Mouse (Mus musculus): ENCODE results near the gene Ccn2. TPM values are rescaled to one million over a fixed set of nuclear protein-coding genes. Genes with fewer than 3 reads are reported as not detected.
A peak's percentile ranks its signal among the peaks of the same experiment; 100 is the strongest.
"Not testable (repeated sequence)": the region's sequence is repeated elsewhere in the genome, so short reads cannot be mapped to it uniquely, and the experiment has no call there.

Gene Ccn2
- polyA plus RNA-seq, 1 experiment from 2014 or later, result 2.5 TPM

DNA sequence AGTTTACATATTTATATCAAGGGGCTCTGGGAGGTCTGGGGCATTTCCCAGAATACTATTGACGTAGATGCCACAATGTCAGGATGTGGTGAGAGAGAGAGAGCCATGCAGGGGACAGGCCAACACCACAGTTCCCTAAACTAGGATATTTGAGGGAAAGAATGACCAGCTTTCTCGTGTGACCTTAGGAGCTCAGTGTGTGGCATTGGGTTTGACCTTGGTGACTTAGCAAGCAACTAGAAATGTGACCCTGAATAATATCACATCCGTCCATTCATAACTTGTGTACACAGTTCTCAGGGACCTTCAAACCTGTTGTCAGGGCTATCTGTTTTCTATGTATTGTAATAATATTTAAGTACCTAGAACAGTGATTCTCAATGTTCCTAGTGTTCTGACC lies 13.9 kb downstream of the Ccn2 start:
- ATAC-seq (ENCODE audit: low FRiP score), result no peak
- Histone ChIP-seq H3K9ac (replicated peaks) (no peak overlapping the region), H3K9me3 (replicated peaks) (no peaks in the 10 kb centered on the region), H3K27ac (replicated peaks) (no peak overlapping the region), H3K36me3 (no peaks in the 10 kb centered on the region), H3K27me3 (replicated peaks) (no peaks in the 10 kb centered on the region), H3K4me2 (no peak overlapping the region), H3K4me3 (replicated peaks) (no peak overlapping the region), H3K4me1 (no peaks in the 10 kb centered on the region)
- WGBS, result 95% methylated on average over 3 of the region's 3 CpGs

DNA sequence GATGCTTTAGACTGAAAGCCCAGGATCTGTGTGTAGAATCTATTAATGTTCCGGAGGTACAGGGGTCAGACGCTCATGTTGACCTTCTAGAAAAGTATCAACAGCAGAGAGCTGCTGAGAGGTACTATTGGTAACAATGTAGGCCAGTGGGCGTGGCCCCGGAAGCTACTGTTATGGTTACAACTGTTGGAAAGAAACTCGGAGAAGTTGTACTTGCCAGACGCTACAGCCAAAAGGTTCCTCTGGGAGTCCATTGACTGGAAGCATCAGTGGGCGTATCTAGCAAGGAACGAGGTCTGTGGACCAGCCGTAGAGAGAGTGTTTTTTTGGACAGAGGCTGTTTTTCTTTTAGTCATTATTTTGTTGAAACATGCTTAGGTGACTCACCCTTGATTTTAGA lies 14.5 kb downstream of the Ccn2 start:
- no peak overlapping the region for H3K27ac ChIP-seq (replicated peaks)
- no peaks in the 10 kb centered on the region for H3K36me3 ChIP-seq
- no peaks in the 10 kb centered on the region for H3K27me3 ChIP-seq (replicated peaks)
- H3K4me1 ChIP-seq, result no peaks in the 10 kb centered on the region
- ATAC-seq (ENCODE audit: low FRiP score), result no peak
- H3K9ac ChIP-seq (replicated peaks), result no peak overlapping the region
- WGBS, result 90% methylated on average over 9 of the region's 9 CpGs
- H3K4me2 ChIP-seq, result no peak overlapping the region
- H3K4me3 ChIP-seq (replicated peaks), result no peak overlapping the region
- H3K9me3 ChIP-seq (replicated peaks), result no peaks in the 10 kb centered on the region

DNA sequence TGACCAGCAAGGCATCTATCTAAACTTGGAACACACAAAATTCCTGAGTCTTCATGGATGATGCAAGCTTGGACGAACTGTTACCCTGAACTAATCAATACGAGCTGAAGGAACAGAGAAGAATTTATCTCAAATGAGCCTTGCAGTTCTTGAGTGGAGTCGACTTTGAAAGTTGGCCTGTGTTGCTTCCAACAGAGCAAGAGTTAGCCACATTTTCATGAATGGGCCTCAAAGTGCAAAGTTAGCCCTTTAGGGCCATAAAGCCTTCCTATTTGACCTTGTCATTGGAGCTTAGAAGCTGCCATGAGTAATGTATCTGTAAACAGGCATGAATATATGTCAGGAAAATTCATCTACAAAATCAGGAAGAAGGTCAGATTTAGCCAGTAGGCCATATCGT lies 19.5 kb downstream of the Ccn2 start:
- no peak overlapping the region for H3K4me3 ChIP-seq (replicated peaks)
- no peak for ATAC-seq (ENCODE audit: low FRiP score)
- no peak overlapping the region for H3K27ac ChIP-seq (replicated peaks)
- no peaks in the 10 kb centered on the region for H3K27me3 ChIP-seq (replicated peaks)
- no peaks in the 10 kb centered on the region for H3K4me1 ChIP-seq
- no peaks in the 10 kb centered on the region for H3K9me3 ChIP-seq (replicated peaks)
- no peaks in the 10 kb centered on the region for H3K36me3 ChIP-seq
- no peak overlapping the region for H3K4me2 ChIP-seq
- WGBS, result 91% methylated on average over 4 of the region's 4 CpGs
- no peak overlapping the region for H3K9ac ChIP-seq (replicated peaks)

DNA sequence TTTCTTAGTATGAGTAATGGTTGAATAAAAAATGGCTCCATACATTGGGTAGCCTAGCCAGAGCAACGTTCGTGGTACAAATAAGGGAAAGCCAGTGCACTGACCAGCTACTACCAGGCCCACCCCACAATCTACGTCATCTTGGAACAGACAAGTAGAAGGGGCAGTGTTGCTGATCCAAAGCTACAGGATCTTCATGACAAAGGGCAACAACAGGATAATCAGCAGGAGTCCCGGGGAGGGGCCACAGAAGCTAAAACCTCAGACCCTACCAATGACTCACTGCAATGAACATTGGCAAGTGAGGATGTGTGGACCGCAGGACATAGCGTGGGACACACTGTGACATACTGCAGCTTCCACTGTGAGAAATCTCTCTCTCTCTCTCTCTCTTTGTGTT lies 20.6 kb downstream of the Ccn2 start:
- ATAC-seq (ENCODE audit: low FRiP score), result no peak

DNA sequence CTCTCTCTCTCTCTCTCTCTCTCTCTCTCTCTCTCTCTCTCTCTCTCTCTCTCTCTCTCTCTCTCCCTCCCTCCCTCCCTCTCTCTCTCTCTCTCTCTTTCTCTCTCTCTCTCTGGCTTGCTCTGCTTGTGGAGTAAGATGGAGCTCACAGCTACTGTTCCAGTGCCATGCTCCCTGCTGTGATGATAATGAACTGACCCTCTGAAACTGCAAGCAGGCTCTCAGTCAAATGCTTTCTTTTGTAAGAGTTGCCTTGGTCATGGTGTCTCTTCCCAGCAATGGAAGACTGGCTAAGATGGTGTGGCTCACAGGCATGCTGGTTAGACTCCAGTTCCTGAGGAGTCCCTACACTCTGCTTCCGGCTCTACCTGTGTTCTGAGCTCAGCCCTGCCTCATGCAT lies 21.3 kb downstream of the Ccn2 start:
- ATAC-seq (ENCODE audit: low FRiP score); H3K27ac ChIP-seq (replicated peaks); H3K9me3 ChIP-seq (replicated peaks); H3K4me3 ChIP-seq (replicated peaks); H3K4me1 ChIP-seq; H3K9ac ChIP-seq (replicated peaks); H3K36me3 ChIP-seq; H3K27me3 ChIP-seq (replicated peaks); H3K4me2 ChIP-seq: not testable (repeated sequence)
- 93% methylated on average over 1 of the region's 1 CpGs for WGBS

More for the DNA sequence above, 20.6 kb downstream of the Ccn2 start:
- 87% methylated on average over 6 of the region's 6 CpGs for WGBS
- H3K9ac ChIP-seq (replicated peaks), result no peak overlapping the region
- H3K4me1 ChIP-seq, result no peaks in the 10 kb centered on the region
- no peak overlapping the region for H3K4me2 ChIP-seq
- no peaks in the 10 kb centered on the region for H3K9me3 ChIP-seq (replicated peaks)
- no peak overlapping the region for H3K27ac ChIP-seq (replicated peaks)
- no peaks in the 10 kb centered on the region for H3K27me3 ChIP-seq (replicated peaks)
- no peaks in the 10 kb centered on the region for H3K36me3 ChIP-seq
- H3K4me3 ChIP-seq (replicated peaks), result no peak overlapping the region

DNA sequence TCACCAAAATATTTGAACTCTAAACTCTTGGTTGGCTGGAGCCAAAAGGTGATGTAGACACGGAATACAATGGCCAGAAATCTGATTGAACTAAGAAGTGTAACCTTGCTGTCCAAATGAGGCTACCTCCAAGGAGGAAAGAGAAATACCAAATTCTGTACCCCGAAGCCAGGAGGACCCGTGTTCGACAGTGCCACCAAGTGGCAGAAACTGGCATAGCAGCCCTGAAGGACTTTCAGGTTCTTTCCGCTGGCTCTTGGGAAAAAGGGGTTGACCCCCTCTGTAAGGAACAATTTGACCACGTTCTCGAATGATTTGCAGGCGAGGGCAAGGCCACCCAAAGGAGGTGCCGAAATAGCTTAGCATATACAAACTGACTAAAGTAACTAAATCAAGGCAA lies 26.3 kb downstream of the Ccn2 start:
- Histone ChIP-seq H3K36me3 (no peaks in the 10 kb centered on the region), H3K4me1 (no peaks in the 10 kb centered on the region), H3K4me2 (no peak overlapping the region), H3K27ac (replicated peaks) (no peak overlapping the region), H3K9me3 (replicated peaks) (no peaks in the 10 kb centered on the region), H3K9ac (replicated peaks) (no peak overlapping the region), H3K27me3 (replicated peaks) (no peaks in the 10 kb centered on the region), H3K4me3 (replicated peaks) (no peak overlapping the region)
- ATAC-seq (ENCODE audit: low FRiP score), result no peak
- WGBS, result 42% methylated on average over 9 of the region's 9 CpGs

DNA sequence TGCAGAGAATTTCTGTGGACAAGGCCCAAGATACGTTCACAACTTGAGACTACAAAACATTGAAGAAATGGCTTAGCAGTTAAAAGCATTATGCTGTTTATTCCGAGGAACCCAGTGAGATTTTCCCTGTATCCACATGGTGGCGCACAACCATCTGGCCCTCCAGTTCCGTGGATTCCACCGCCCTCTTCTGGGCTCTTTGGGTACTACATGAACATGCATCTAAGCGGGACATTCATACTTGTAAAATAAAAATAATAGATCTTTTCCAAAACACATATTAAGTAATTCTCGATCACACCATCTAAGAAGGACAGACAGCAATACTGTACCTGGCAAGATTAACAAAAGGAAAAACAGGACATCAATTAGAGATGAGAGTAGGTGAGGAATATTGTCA lies 27.3 kb downstream of the Ccn2 start:
- no peak for ATAC-seq (ENCODE audit: low FRiP score)
- Histone ChIP-seq H3K27me3 (replicated peaks) (no peaks in the 10 kb centered on the region), H3K27ac (replicated peaks) (no peak overlapping the region), H3K4me3 (replicated peaks) (no peak overlapping the region), H3K4me1 (no peaks in the 10 kb centered on the region), H3K9me3 (replicated peaks) (no peaks in the 10 kb centered on the region), H3K36me3 (no peaks in the 10 kb centered on the region), H3K4me2 (no peak overlapping the region), H3K9ac (replicated peaks) (no peak overlapping the region)
- 26% methylated on average over 7 of the region's 7 CpGs for WGBS

DNA sequence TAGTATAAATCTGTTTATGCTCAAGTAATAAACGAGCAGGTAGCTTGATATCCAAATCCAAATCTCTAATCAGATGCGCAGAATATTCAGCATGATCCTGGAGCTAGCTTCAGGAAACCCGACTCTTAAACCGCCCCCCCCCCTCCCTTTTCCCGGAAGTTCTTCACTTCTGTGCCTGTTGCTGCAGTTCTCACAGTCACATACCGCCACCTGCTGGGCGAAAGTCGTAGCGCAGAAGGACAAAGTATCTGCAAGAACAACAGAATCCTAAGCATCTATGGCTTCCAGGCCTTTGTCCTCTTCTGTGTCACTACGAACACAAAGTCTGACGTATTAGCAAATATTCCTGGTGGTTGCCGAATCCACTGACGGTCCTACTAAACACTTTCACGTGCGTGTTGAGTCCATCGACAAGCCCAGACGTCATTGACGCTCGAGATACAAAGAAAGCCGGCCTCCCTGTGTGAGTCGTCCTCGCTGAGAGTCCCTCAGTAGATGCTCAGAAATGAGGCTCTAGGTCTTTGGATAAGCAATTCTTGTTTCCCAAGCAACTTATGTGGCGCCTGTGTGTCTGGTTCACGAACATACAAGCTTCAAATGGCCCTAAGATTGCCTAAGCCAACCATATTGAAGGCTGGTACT lies 29.9 kb downstream of the Ccn2 start:
- peak overlapping the region; percentile 28 for H3K4me2 ChIP-seq
- 41% methylated on average over 24 of the region's 24 CpGs for WGBS
- ATAC-seq (ENCODE audit: low FRiP score), result peak; percentile 53

DNA sequence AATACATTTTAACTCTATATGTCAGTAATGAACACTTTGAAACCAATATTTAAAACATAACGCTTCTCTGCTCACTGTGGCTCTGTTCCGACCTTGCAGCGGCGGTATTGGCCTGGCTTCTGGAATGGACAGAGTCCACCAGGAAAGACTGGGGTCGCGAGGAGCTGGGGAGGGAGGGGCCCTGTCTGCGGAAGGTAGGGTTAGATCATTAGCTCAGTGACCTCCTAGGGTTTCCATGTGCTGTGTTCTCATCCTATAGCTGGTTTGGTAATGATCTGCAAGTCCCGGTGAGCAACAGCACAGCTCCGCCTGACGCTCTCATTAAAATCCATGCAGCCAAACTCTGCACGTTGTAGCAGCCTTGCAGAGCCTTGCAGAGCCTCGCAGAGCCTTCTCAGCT lies 32.0 kb downstream of the Ccn2 start:
- no peak overlapping the region for H3K4me2 ChIP-seq
- H3K4me1 ChIP-seq, result no peaks in the 10 kb centered on the region; the same call in 1 of the 2 replicates
- no peak for ATAC-seq (ENCODE audit: low FRiP score)
- H3K27ac ChIP-seq (replicated peaks), result no peak overlapping the region
- H3K9me3 ChIP-seq (replicated peaks), result no peaks in the 10 kb centered on the region
- no peak overlapping the region for H3K4me3 ChIP-seq (replicated peaks)
- H3K9ac ChIP-seq (replicated peaks), result no peak overlapping the region
- WGBS, result 70% methylated on average over 12 of the region's 12 CpGs
- H3K36me3 ChIP-seq, result no peaks in the 10 kb centered on the region
- H3K27me3 ChIP-seq (replicated peaks), result no peaks in the 10 kb centered on the region

More for the DNA sequence above, 29.9 kb downstream of the Ccn2 start:
- no peak overlapping the region for H3K27ac ChIP-seq (replicated peaks)
- H3K36me3 ChIP-seq, result no peaks in the 10 kb centered on the region
- H3K4me1 ChIP-seq, result no peaks in the 10 kb centered on the region
- no peaks in the 10 kb centered on the region for H3K9me3 ChIP-seq (replicated peaks)
- H3K27me3 ChIP-seq (replicated peaks), result no peaks in the 10 kb centered on the region
- H3K4me3 ChIP-seq (replicated peaks), result no peak overlapping the region
- H3K9ac ChIP-seq (replicated peaks), result no peak overlapping the region

DNA sequence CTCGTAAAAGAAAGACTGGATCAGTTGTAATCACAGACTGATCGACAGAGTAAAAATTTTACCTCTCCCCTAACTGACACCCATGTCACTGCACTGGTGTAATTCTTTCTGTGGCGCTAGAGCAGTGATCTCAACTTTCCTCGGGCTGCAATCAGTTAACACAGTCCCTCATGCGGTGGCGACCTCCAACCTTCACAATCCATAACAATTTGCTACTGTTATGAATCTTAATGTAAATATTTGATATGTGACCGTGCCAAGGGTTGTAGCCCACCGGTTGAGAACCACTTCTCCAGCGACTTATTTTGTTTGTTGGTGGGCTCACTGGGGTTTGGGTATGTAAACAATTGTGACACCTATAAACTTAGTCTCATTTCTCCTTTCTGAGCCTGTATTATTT lies 33.2 kb downstream of the Ccn2 start:
- Histone ChIP-seq H3K9me3 (replicated peaks) (no peaks in the 10 kb centered on the region), H3K9ac (replicated peaks) (no peak overlapping the region), H3K4me3 (replicated peaks) (no peak overlapping the region), H3K27ac (replicated peaks) (no peak overlapping the region), H3K36me3 (no peaks in the 10 kb centered on the region), H3K27me3 (replicated peaks) (no peaks in the 10 kb centered on the region), H3K4me1 (no peaks in the 10 kb centered on the region; the same call in 1 of the 2 replicates), H3K4me2 (no peak overlapping the region)
- no peak for ATAC-seq (ENCODE audit: low FRiP score)
- 86% methylated on average over 9 of the region's 9 CpGs for whole genome bisulfite sequencing

DNA sequence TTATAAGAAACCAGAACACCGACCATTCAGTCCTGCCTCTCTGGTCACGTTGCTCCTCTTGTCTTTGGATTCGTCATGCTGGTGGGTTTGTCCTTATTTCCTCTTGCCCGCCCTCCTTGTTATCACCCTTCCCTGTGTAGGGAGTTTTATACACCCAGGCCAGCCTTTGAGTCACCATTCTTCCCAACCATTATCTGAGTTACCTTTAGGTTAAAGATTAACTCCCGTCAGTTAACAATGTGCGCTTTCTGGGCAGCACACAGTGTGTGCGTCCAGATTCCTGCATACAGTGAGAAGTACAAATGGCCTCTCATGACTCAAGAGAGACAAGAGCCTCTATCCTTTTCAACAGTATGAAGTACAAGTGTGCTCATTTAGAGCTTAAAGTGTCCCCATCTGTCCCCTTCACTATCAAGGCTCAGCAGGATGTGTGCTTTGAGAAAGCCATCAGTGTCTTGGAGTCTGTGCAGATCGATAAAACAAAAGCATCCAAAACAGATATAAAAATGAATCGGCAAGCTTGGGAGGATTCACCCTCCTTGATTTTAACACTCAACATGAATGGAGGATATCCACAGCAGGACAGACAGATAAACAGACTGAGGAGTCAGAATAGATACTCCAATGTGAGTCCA lies 34.0 kb downstream of the Ccn2 start:
- H3K4me2 ChIP-seq, result no peak overlapping the region
- no peak overlapping the region for H3K4me3 ChIP-seq (replicated peaks)
- H3K27ac ChIP-seq (replicated peaks), result no peak overlapping the region
- H3K4me1 ChIP-seq, result no peaks in the 10 kb centered on the region; the same call in 1 of the 2 replicates
- no peak overlapping the region for H3K9ac ChIP-seq (replicated peaks)
- no peaks in the 10 kb centered on the region for H3K27me3 ChIP-seq (replicated peaks)
- no peaks in the 10 kb centered on the region for H3K36me3 ChIP-seq
- H3K9me3 ChIP-seq (replicated peaks), result no peaks in the 10 kb centered on the region
- no peak for ATAC-seq (ENCODE audit: low FRiP score)
- 38% methylated on average over 9 of the region's 9 CpGs for WGBS

DNA sequence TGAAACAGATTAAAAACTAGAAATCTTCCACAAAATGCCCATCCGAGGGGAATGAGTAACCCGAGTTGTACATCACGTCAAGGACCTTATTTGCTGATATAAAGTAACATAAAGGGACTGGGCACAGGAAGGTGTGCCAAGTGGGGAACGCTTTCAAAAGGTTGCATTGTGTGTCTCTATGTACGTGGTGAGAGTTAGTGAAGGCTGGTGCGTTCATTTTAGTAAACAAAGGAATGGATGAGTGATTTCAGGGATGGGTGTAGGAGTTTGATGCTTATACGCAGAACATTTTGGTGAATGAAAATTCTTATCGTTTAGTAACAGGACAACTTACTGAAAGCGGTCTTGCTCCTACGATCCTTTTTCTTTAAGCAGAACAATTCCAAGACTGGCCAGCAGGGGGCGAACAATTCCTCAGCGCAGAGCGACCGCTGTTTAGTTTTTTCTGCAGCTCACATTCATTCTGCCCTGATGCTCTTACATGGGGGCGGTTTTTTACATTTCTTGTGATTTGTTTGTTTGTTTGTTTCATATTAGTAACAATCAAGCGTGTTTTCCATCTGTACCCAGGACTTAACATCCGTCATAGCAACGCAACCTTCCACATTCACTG lies 35.3 kb downstream of the Ccn2 start:
- 0 out of 2 replicates have a peak overlapping the region, but pooled peaks have one; percentile 12 for H3K4me3 ChIP-seq (replicated peaks)
- H3K27me3 ChIP-seq (replicated peaks), result no peaks in the 10 kb centered on the region
- 26% methylated on average over 18 of the region's 18 CpGs for WGBS
- H3K9ac ChIP-seq (replicated peaks), result 0 out of 2 replicates have a peak overlapping the region, but pooled peaks have one; percentile 5
- H3K4me1 ChIP-seq, result no peaks in the 10 kb centered on the region; the same call in 1 of the 2 replicates
- H3K36me3 ChIP-seq, result no peaks in the 10 kb centered on the region
- peak overlapping the region; percentile 48 for H3K4me2 ChIP-seq
- ATAC-seq (ENCODE audit: low FRiP score), result peak; percentile 77
- H3K9me3 ChIP-seq (replicated peaks), result no peaks in the 10 kb centered on the region
- no peak overlapping the region for H3K27ac ChIP-seq (replicated peaks)
